Mouse (Mus musculus) cerebellum, adult 2 months (tissue): ENCODE data around the gene Acly. TPM values are rescaled to one million over a fixed set of nuclear protein-coding genes. Genes with fewer than 3 reads are reported as not detected.

Experiments
- DNase-seq, 2 experiments: peaks; one replicate each; pipeline ENCODE4 v3.0.0; 2021
- H3K27ac ChIP-seq: fragments of 200-500 bp; 2 replicates; pipeline ENCODE4 v1.5.1; 2012; ENCODE audit warnings: low read length, control low read depth, inconsistent platforms; ENCODE audit not compliant: insufficient read depth
- H3K27me3 ChIP-seq: fragments of 200-500 bp; 2 replicates; pipeline ENCODE4 v1.6.1; 2012; ENCODE audit warnings: inconsistent platforms, mild to moderate bottlenecking, low read length, moderate library complexity; ENCODE audit not compliant: control insufficient read depth, insufficient read depth
- H3K4me1 ChIP-seq: fragments of 200-500 bp; 2 replicates; pipeline ENCODE4 v1.6.1; 2011; ENCODE audit warnings: low read length; ENCODE audit not compliant: control insufficient read depth, insufficient read depth
- H3K4me3 ChIP-seq: fragments of 200-500 bp; replicated peaks from 2 replicates; pipeline ENCODE3; 2011; ENCODE audit warnings: mild to moderate bottlenecking, low read depth, low read length, control low read depth; ENCODE audit not compliant: insufficient read depth
- CTCF ChIP-seq: fragments of 200-500 bp; IDR thresholded peaks from 2 replicates; pipeline ENCODE4 v1.5.1; 2011; ENCODE audit warnings: low read depth, mild to moderate bottlenecking, control low read depth, low read length, moderate library complexity, borderline replicate concordance; ENCODE audit not compliant: insufficient read depth
- POLR2A ChIP-seq: fragments of 200-500 bp; IDR thresholded peaks from 2 replicates; pipeline ENCODE4 v1.6.1; 2011; ENCODE audit warnings: low read length, control low read depth, borderline replicate concordance; ENCODE audit not compliant: insufficient read depth
- WGBS: fragments of 180-500 bp; shearing (Covaris S2); methylation state at CpG from one replicate; pipeline ENCODE4 v1.1.7; 2018; 5-methylcytosine and 5-hydroxymethylcytosine counted together
- polyA plus RNA-seq: library from polyadenylated mRNA; depleted of rRNA; stranded (reverse); fragments of >200 nt; gene quantifications from 2 replicates; pipeline ENCODE4 v1.2.3, GENCODE M21; 2012

Gene Acly
- polyA plus RNA-seq, 1 experiment = 156 TPM

- 27% methylated on average over 5 of the region's 5 CpGs for WGBS
- TF ChIP-seq CTCF = no peak
- TF ChIP-seq POLR2A = no peak
- Histone ChIP-seq H3K4me3 (no peak overlapping the region), H3K27me3 (no peaks in the 10 kb centered on the region), H3K27ac (no peak overlapping the region), H3K4me1 (no peaks in the 10 kb centered on the region; the same call in 1 of the 2 replicates)
- no peak for DNase-seq
Observed at GRCm38 (mm10) chr11:100472935-100473295, 54.9 kb downstream of the Acly start.

- DNase-seq = peak; percentile 90 to 93
- Histone ChIP-seq H3K4me1 (no peaks in the 10 kb centered on the region; the same call in 1 of the 2 replicates), H3K27ac (peak within 1 kb of the TSS; percentile 54), H3K4me3 (peak within 1 kb of the TSS; percentile 71), H3K27me3 (no peaks in the 10 kb centered on the region)
- TF ChIP-seq CTCF (peak; percentile 82), POLR2A (peak; percentile 94)
- WGBS = under 1% methylated on average over 83 of the region's 83 CpGs
Observed at GRCm38 (mm10) chr11:100472197-100472934, 55.4 kb downstream of the Acly start, which contains the start of gene Klhl11. TSS of gene Klhl11 (minus strand) at chr11:100472741.

- TF ChIP-seq CTCF (no peak), POLR2A (no peak)
- no peak for DNase-seq
- 3% methylated on average over 30 of the region's 30 CpGs for WGBS
- Histone ChIP-seq H3K4me1 (no peaks in the 10 kb centered on the region; the same call in 1 of the 2 replicates), H3K27ac (peak overlapping the region; percentile 54; the same call in 1 of the 2 replicates), H3K27me3 (no peaks in the 10 kb centered on the region), H3K4me3 (peak overlapping the region; percentile 71)
Observed at GRCm38 (mm10) chr11:100471352-100472196, 56.2 kb downstream of the Acly start.

GRCm38 (mm10) chr11:100465833-100466232 lies 62.0 kb downstream of the Acly start:
- Histone ChIP-seq H3K4me1 (peaks cover 15% of the 10 kb centered on the region; the same call in 1 of the 2 replicates), H3K27ac (no peak overlapping the region), H3K4me3 (no peak overlapping the region), H3K27me3 (no peaks in the 10 kb centered on the region)
- TF ChIP-seq POLR2A = no peak
- TF ChIP-seq CTCF = no peak
- no peak for DNase-seq
- WGBS = 90% methylated on average over 1 of the region's 1 CpGs

- peaks cover 15% of the 10 kb centered on the region; the same call in 1 of the 2 replicates for H3K4me1 ChIP-seq
- H3K27me3 ChIP-seq = no peaks in the 10 kb centered on the region
- no peak for TF ChIP-seq CTCF
- TF ChIP-seq POLR2A = no peak
- DNase-seq = no peak
- 86% methylated on average over 1 of the region's 1 CpGs for WGBS
- H3K4me3 ChIP-seq = no peak overlapping the region
- H3K27ac ChIP-seq = no peak overlapping the region
Observed at GRCm38 (mm10) chr11:100465229-100465792, 62.5 kb downstream of the Acly start.

- peak in 1 of 2 experiments; percentile 20 for DNase-seq
- H3K4me1 ChIP-seq = peaks cover 15% of the 10 kb centered on the region; the same call in 1 of the 2 replicates
- no peaks in the 10 kb centered on the region for H3K27me3 ChIP-seq
- WGBS = 20% methylated on average over 10 of the region's 10 CpGs
- TF ChIP-seq CTCF (no peak), POLR2A (no peak)
- no peak overlapping the region for H3K27ac ChIP-seq
- H3K4me3 ChIP-seq = peak overlapping the region; percentile 17
Observed at GRCm38 (mm10) chr11:100462699-100463098, 65.1 kb downstream of the Acly start.

GRCm38 (mm10) chr11:100457711-100458110 lies 70.1 kb downstream of the Acly start:
- 85% methylated on average over 5 of the region's 5 CpGs for WGBS
- peaks cover 4% of the 10 kb centered on the region; the same call in 1 of the 2 replicates for H3K4me1 ChIP-seq
- no peak overlapping the region for H3K27ac ChIP-seq
- DNase-seq = no peak
- H3K4me3 ChIP-seq = no peak overlapping the region
- TF ChIP-seq POLR2A (no peak), CTCF (no peak)
- no peaks in the 10 kb centered on the region for H3K27me3 ChIP-seq

- 77% methylated on average over 4 of the region's 4 CpGs for WGBS
- TF ChIP-seq CTCF (no peak), POLR2A (no peak)
- Histone ChIP-seq H3K27ac (no peak overlapping the region), H3K4me3 (no peak overlapping the region), H3K4me1 (peaks cover 2% of the 10 kb centered on the region; the same call in 1 of the 2 replicates), H3K27me3 (no peaks in the 10 kb centered on the region)
- DNase-seq = no peak
Observed at GRCm38 (mm10) chr11:100457247-100457646, 70.6 kb downstream of the Acly start.
